Mouse (Mus musculus) ES-E14 (cell line): ENCODE measurements around the gene Avp. TPM values are rescaled to one million over a fixed set of nuclear protein-coding genes. Genes with fewer than 3 reads are reported as not detected.

Experiments used
- DNase-seq: peaks from one replicate; pipeline ENCODE4 v3.0.0-alpha.2; 2013; ENCODE audit warnings: low read depth, low spot score
- H3K27ac ChIP-seq: 2 replicates; pipeline ENCODE4 v1.5.1; 2012; ENCODE audit warnings: low read depth, mild to moderate bottlenecking, low read length, moderate library complexity, mixed read lengths; ENCODE audit not compliant: poor library complexity, insufficient read depth, severe bottlenecking
- H3K36me3 ChIP-seq: 2 replicates; pipeline ENCODE4 v1.6.1; 2012; ENCODE audit warnings: mild to moderate bottlenecking, low read length, moderate library complexity, mixed read lengths; ENCODE audit not compliant: control insufficient read depth, poor library complexity, insufficient read depth, severe bottlenecking
- H3K4me1 ChIP-seq, 2 experiments: fragments of 150-350 bp in 1 of 2; sonication (generic) in 1 of 2; 2 replicates each; pipeline ENCODE4 v1.6.1; 2012; ENCODE audit warnings: low read length in 2 of 2, mild to moderate bottlenecking in 1 of 2, mixed read lengths in 1 of 2; ENCODE audit not compliant: control insufficient read depth in 2 of 2, insufficient read depth in 2 of 2, poor library complexity in 1 of 2
- H3K4me3 ChIP-seq, 2 experiments: fragments of 150-350 bp in 1 of 2; sonication (generic) in 1 of 2; 2 replicates each; pipeline ENCODE4 v1.5.1; 2012; ENCODE audit warnings: low read length in 2 of 2, low read depth in 1 of 2, mild to moderate bottlenecking in 1 of 2, mixed read lengths in 1 of 2; ENCODE audit not compliant: insufficient read depth in 1 of 2, poor library complexity in 1 of 2, severe bottlenecking in 1 of 2
- H3K9ac ChIP-seq: 2 replicates; pipeline ENCODE4 v1.6.1; 2012; ENCODE audit warnings: low read depth, mild to moderate bottlenecking, low read length, mixed read lengths; ENCODE audit not compliant: poor library complexity, insufficient read depth, severe bottlenecking
- H3K9me3 ChIP-seq: fragments of 150-350 bp; sonication (generic); 2 replicates; pipeline ENCODE4 v1.6.1; 2012; ENCODE audit warnings: low read depth, mild to moderate bottlenecking, low read length; ENCODE audit not compliant: control insufficient read depth, insufficient read depth
- CHD2 ChIP-seq: IDR thresholded peaks from 2 replicates; pipeline ENCODE4 v1.6.1; 2014; ENCODE audit warnings: mild to moderate bottlenecking, low read depth, low read length, inconsistent platforms
- HCFC1 ChIP-seq: IDR thresholded peaks from 2 replicates; pipeline ENCODE4 v1.6.1; 2012; ENCODE audit warnings: low read length, inconsistent platforms, borderline replicate concordance; ENCODE audit not compliant: insufficient read depth
- MAFK ChIP-seq: IDR thresholded peaks from 2 replicates; pipeline ENCODE4 v1.6.1; 2014; ENCODE audit warnings: mild to moderate bottlenecking, low read depth, low read length, inconsistent platforms; ENCODE audit not compliant: insufficient read depth
- ZC3H11A ChIP-seq: IDR thresholded peaks from 2 replicates; pipeline ENCODE4 v1.6.1; 2012; ENCODE audit warnings: low read depth, mild to moderate bottlenecking, inconsistent platforms, low read length, borderline replicate concordance
- ZNF384 ChIP-seq: IDR thresholded peaks from 2 replicates; pipeline ENCODE4 v1.6.1; 2012; ENCODE audit warnings: low read depth, low read length, inconsistent platforms
- in situ Hi-C, 2 experiments: fragments of 600-800 bp; cut with MboI; formaldehyde crosslinking; loops; one replicate each; pipeline ENCODE4 v1.15.1; 2025; ENCODE audit warnings: low sequenced_read_pairs in 2 of 2, inconsistent platforms in 1 of 2; ENCODE audit not compliant: unreplicated experiment in 2 of 2
- total RNA-seq: library from RNA; depleted of rRNA; stranded (reverse); fragments of 300-350 nt; gene quantifications from 2 replicates; pipeline ENCODE4 v1.2.3, GENCODE M21; 2012

Avp gene
- total RNA-seq, 1 experiment, result not detected

GRCm38 (mm10) chr2:130618972-130619371 lies 36.6 kb upstream of the Avp start:
- Histone ChIP-seq H3K36me3 (peaks cover 20% of the 10 kb centered on the region), H3K4me1 (no peaks in the 10 kb centered on the region; a peak in 1 of 4 replicates), H3K9ac (no peak overlapping the region), H3K9me3 (no peaks in the 10 kb centered on the region), H3K27ac (no peak overlapping the region), H3K4me3 (no peak overlapping the region)
- no peak for DNase-seq
- in situ Hi-C loops, result no loop called here
- no peak for TF ChIP-seq CHD2
- TF ChIP-seq ZNF384, result no peak
- no peak for TF ChIP-seq ZC3H11A
- TF ChIP-seq MAFK, result no peak

- no peak for DNase-seq
- Histone ChIP-seq H3K9ac (no peak overlapping the region), H3K36me3 (peaks cover 13% of the 10 kb centered on the region), H3K27ac (no peak overlapping the region), H3K4me1 (no peaks in the 10 kb centered on the region), H3K9me3 (no peaks in the 10 kb centered on the region), H3K4me3 (no peak overlapping the region)
- in situ Hi-C loops, result no loop called here
- TF ChIP-seq ZNF384, result no peak
- TF ChIP-seq HCFC1, result no peak
- peak; percentile 14; the same call in 1 of the 2 replicates for TF ChIP-seq ZC3H11A
- no peak for TF ChIP-seq MAFK
- TF ChIP-seq CHD2, result no peak
Measured at GRCm38 (mm10) chr2:130613091-130613490, 30.7 kb upstream of the Avp start.

GRCm38 (mm10) chr2:130602195-130602594 lies 19.8 kb upstream of the Avp start:
- H3K9me3 ChIP-seq, result no peaks in the 10 kb centered on the region
- H3K4me1 ChIP-seq, result no peaks in the 10 kb centered on the region
- no peak overlapping the region for H3K9ac ChIP-seq
- TF ChIP-seq CHD2, result no peak
- peaks cover 17% of the 10 kb centered on the region for H3K36me3 ChIP-seq
- H3K27ac ChIP-seq, result no peak overlapping the region
- H3K4me3 ChIP-seq, result no peak overlapping the region
- no peak for DNase-seq
- in situ Hi-C loops, result no loop called here

- peaks cover 28% of the 10 kb centered on the region for H3K36me3 ChIP-seq
- no peak overlapping the region for H3K4me3 ChIP-seq
- in situ Hi-C loops, result no loop called here
- no peaks in the 10 kb centered on the region for H3K9me3 ChIP-seq
- no peak for DNase-seq
- TF ChIP-seq HCFC1 (no peak), ZC3H11A (no peak), CHD2 (no peak), MAFK (no peak), ZNF384 (no peak)
- no peaks in the 10 kb centered on the region for H3K4me1 ChIP-seq
- H3K27ac ChIP-seq, result no peak overlapping the region
- no peak overlapping the region for H3K9ac ChIP-seq
Measured at GRCm38 (mm10) chr2:130598399-130598798, 16.0 kb upstream of the Avp start.

GRCm38 (mm10) chr2:130597601-130598010 lies 15.3 kb upstream of the Avp start:
- TF ChIP-seq ZNF384 (no peak), HCFC1 (no peak)
- H3K9ac ChIP-seq, result no peak overlapping the region
- H3K9me3 ChIP-seq, result no peaks in the 10 kb centered on the region
- DNase-seq, result no peak
- no peak overlapping the region for H3K4me3 ChIP-seq
- H3K27ac ChIP-seq, result no peak overlapping the region
- no peaks in the 10 kb centered on the region for H3K4me1 ChIP-seq
- in situ Hi-C loops, result no loop called here
- peaks cover 28% of the 10 kb centered on the region for H3K36me3 ChIP-seq
